Mouse (Mus musculus): ENCODE measurements around the gene Erich4.

- TF ChIP-seq CTCF (IDR thresholded peaks at IDR 0.05; ENCODE audit: low read depth), result no peak
- no peak for TF ChIP-seq EP300 (IDR thresholded peaks at IDR 0.05; ENCODE audit: low read depth)
Measured at GRCm38 (mm10) chr7:25575870-25576269, 39.8 kb downstream of the Erich4 start.

Measured in heart, postnatal 0 days (tissue).